Mouse (Mus musculus) heart, embryonic 12.5 days (tissue): Measurements from ENCODE around the gene Dnah14. TPM values are rescaled to one million over a fixed set of nuclear protein-coding genes. Genes with fewer than 3 reads are reported as not detected.

Source experiments
- ATAC-seq: fragments of 200-750 bp; cut with Nextera tagmentation; 2 replicates; pipeline ENCODE4 v1.8.0; 2017; ENCODE audit warnings: moderate TSS enrichment, moderate library complexity; ENCODE audit not compliant: insufficient number of reproducible peaks, low FRiP score
- H3K27ac ChIP-seq: fragments of 300-500 bp; sonication (generic); 2 replicates; pipeline ENCODE4 v1.5.1; 2016; ENCODE audit warnings: mild to moderate bottlenecking, moderate library complexity; ENCODE audit not compliant: poor library complexity, severe bottlenecking
- H3K27me3 ChIP-seq: fragments of 300-500 bp; sonication (generic); replicated peaks from 2 replicates; pipeline ENCODE4 v1.6.1; 2016; ENCODE audit warnings: mild to moderate bottlenecking, moderate library complexity
- H3K36me3 ChIP-seq: fragments of 300-500 bp; sonication (generic); 2 replicates; pipeline ENCODE4 v1.6.1; 2016; ENCODE audit warnings: mild to moderate bottlenecking, moderate library complexity
- H3K4me1 ChIP-seq: fragments of 300-500 bp; sonication (generic); replicated peaks from 2 replicates; pipeline ENCODE4 v1.6.1; 2016; ENCODE audit warnings: mild to moderate bottlenecking
- H3K4me2 ChIP-seq: fragments of 300-500 bp; sonication (generic); 2 replicates; pipeline ENCODE4 v1.6.1; 2016; ENCODE audit warnings: mild to moderate bottlenecking, moderate library complexity
- H3K4me3 ChIP-seq: fragments of 300-500 bp; sonication (generic); 2 replicates; pipeline ENCODE4 v1.5.1; 2016; ENCODE audit warnings: mild to moderate bottlenecking
- H3K9ac ChIP-seq: fragments of 300-500 bp; sonication (generic); 2 replicates; pipeline ENCODE4 v1.6.1; 2016; ENCODE audit warnings: mild to moderate bottlenecking, moderate library complexity
- H3K9me3 ChIP-seq: fragments of 300-500 bp; sonication (generic); replicated peaks from 2 replicates; pipeline ENCODE4 v1.6.1; 2016; ENCODE audit warnings: mild to moderate bottlenecking, moderate library complexity
- WGBS: fragments of 180-500 bp; shearing (Covaris S2); methylation state at CpG from one replicate; pipeline ENCODE4 v1.1.7; 2016; 5-methylcytosine and 5-hydroxymethylcytosine counted together
- polyA plus RNA-seq: library from polyadenylated mRNA; unstranded; fragments of >200 nt; fragmentation: Nextera tagmentation; extraction: Ambion mirVana; gene quantifications from 2 replicates; pipeline ENCODE4 v1.2.1, GENCODE M21; 2016

Gene Dnah14
- polyA plus RNA-seq, 1 experiment from 2014 or later, result 1.4 TPM

- H3K36me3 ChIP-seq, result no peaks in the 10 kb centered on the region
- peaks cover 15% of the 10 kb centered on the region for H3K4me1 ChIP-seq
- WGBS, result 87% methylated on average over 2 of the region's 2 CpGs
- H3K27ac ChIP-seq, result no peak overlapping the region
- no peaks in the 10 kb centered on the region for H3K9me3 ChIP-seq
- no peaks in the 10 kb centered on the region for H3K27me3 ChIP-seq
- no peak overlapping the region for H3K4me2 ChIP-seq
- no peak overlapping the region for H3K9ac ChIP-seq
- no peak for ATAC-seq
- no peak overlapping the region for H3K4me3 ChIP-seq
Observed at GRCm38 (mm10) chr1:181854829-181855228, 278.5 kb downstream of the Dnah14 start.

DNA sequence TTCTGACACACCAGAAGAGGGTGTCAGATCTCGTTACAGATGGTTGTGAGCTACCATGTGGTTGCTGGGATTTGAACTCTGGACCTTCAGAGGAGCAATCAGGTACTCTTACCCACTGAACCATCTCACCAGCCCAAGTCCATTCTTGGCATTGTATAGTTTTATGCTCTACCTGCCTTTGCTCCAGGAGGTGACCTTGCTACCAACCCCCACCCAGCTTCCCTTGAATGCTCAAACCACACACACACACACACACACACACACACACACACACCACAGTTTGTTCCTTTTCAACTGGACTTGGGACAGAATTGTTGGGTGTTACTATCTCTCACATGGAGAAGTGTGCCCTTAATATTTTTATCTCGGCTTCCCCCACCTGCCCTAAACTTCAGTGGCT is 280.0 kb downstream of the Dnah14 start:
- peaks cover 21% of the 10 kb centered on the region for H3K4me1 ChIP-seq
- H3K27ac ChIP-seq, result no peak overlapping the region
- no peak overlapping the region for H3K4me2 ChIP-seq
- no peak for ATAC-seq
- H3K9ac ChIP-seq, result no peak overlapping the region
- 86% methylated on average over 2 of the region's 2 CpGs for WGBS
- no peaks in the 10 kb centered on the region for H3K27me3 ChIP-seq
- no peak overlapping the region for H3K4me3 ChIP-seq
- no peaks in the 10 kb centered on the region for H3K36me3 ChIP-seq
- no peaks in the 10 kb centered on the region for H3K9me3 ChIP-seq

DNA sequence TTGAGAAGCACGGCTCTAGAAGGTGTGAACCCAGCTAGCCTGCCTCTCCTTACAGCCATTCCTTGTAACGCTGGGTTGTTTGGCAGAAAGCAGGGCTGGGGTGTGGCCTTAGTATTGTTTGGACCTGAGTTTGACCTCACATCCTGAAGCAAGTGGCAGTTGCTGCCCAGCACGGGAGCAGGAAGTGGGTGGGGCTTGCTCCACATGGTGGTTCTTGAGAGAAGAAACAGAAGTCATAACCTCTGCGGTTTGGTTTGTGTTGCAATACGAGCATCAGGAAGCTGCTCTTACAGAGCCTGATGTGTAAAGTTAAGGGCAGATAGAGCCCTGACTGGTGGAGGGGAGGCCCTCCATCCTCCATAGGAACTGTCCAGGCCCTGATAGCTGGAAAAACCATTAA is 284.3 kb downstream of the Dnah14 start:
- Histone ChIP-seq H3K36me3 (no peaks in the 10 kb centered on the region), H3K27me3 (peaks cover 13% of the 10 kb centered on the region), H3K4me1 (peaks cover 12% of the 10 kb centered on the region; the same call in 1 of the 2 replicates), H3K4me3 (no peak overlapping the region), H3K9me3 (no peaks in the 10 kb centered on the region), H3K27ac (no peak overlapping the region), H3K9ac (no peak overlapping the region), H3K4me2 (no peak overlapping the region)
- 19% methylated on average over 5 of the region's 5 CpGs for WGBS
- ATAC-seq, result peak; percentile 79

GRCm38 (mm10) chr1:181861181-181861902 is 285.0 kb downstream of the Dnah14 start:
- Histone ChIP-seq H3K4me1 (peaks cover 12% of the 10 kb centered on the region; the same call in 1 of the 2 replicates), H3K4me2 (no peak overlapping the region), H3K9ac (no peak overlapping the region), H3K27ac (no peak overlapping the region), H3K36me3 (no peaks in the 10 kb centered on the region), H3K27me3 (peaks cover 13% of the 10 kb centered on the region), H3K9me3 (no peaks in the 10 kb centered on the region), H3K4me3 (no peak overlapping the region)
- ATAC-seq, result no peak
- 61% methylated on average over 2 of the region's 2 CpGs for WGBS

GRCm38 (mm10) chr1:181862676-181863374 is 286.5 kb downstream of the Dnah14 start:
- 57% methylated on average over 16 of the region's 16 CpGs for WGBS
- Histone ChIP-seq H3K27ac (no peak overlapping the region), H3K4me1 (peaks cover 12% of the 10 kb centered on the region; the same call in 1 of the 2 replicates)

GRCm38 (mm10) chr1:181863431-181863830 is 287.1 kb downstream of the Dnah14 start:
- Histone ChIP-seq H3K4me1 (peaks cover 12% of the 10 kb centered on the region; the same call in 1 of the 2 replicates), H3K27ac (no peak overlapping the region), H3K27me3 (peaks cover 13% of the 10 kb centered on the region), H3K4me3 (no peak overlapping the region), H3K9ac (no peak overlapping the region), H3K36me3 (no peaks in the 10 kb centered on the region), H3K4me2 (no peak overlapping the region), H3K9me3 (no peaks in the 10 kb centered on the region)
- 37% methylated on average over 8 of the region's 8 CpGs for WGBS
- no peak for ATAC-seq

More at GRCm38 (mm10) chr1:181862676-181863374, 286.5 kb downstream of the Dnah14 start:
- H3K27me3 ChIP-seq, result peaks cover 13% of the 10 kb centered on the region
- no peaks in the 10 kb centered on the region for H3K9me3 ChIP-seq
- H3K36me3 ChIP-seq, result no peaks in the 10 kb centered on the region
- no peak overlapping the region for H3K9ac ChIP-seq
- no peak overlapping the region for H3K4me2 ChIP-seq
- no peak overlapping the region for H3K4me3 ChIP-seq
- no peak for ATAC-seq

Other genes starting within 250 kb of the Dnah14 start
- gene Cnih3, start 223.9 kb upstream of the Dnah14 start, polyA plus RNA-seq, result 0.27 and 0.36 TPM in 2 replicates
- 0.30 and 0.31 TPM in 2 replicates for gene Ccdc121, start 65.1 kb upstream of the Dnah14 start, polyA plus RNA-seq